Mouse (Mus musculus) MEL (cell line): Measurements from ENCODE around the gene Slc25a33.
"Not testable (repeated sequence)": the region's sequence is repeated elsewhere in the genome, so short reads cannot be mapped to it uniquely, and the experiment has no call there.

Source experiments
- CHD2 ChIP-seq: IDR thresholded peaks from 2 replicates; pipeline ENCODE4 v1.6.1; 2011; ENCODE audit warnings: low read length, improper control_type of control experiment
- CTCF ChIP-seq, 3 experiments: IDR thresholded peaks in 2 of 3; conservative IDR thresholded peaks in 1 of 3; 2 replicates each; pipeline ENCODE4 v1.5.1; 2011 to 2012; ENCODE audit warnings: low read length in 3 of 3, low read depth in 2 of 3, mild to moderate bottlenecking in 2 of 3, improper control_type of control experiment in 1 of 3, inconsistent platforms in 1 of 3, mixed read lengths in 1 of 3, moderate library complexity in 1 of 3; ENCODE audit not compliant: control insufficient read depth in 1 of 3, insufficient read depth in 1 of 3, poor library complexity in 1 of 3, severe bottlenecking in 1 of 3
- MAZ ChIP-seq: IDR thresholded peaks from 2 replicates; pipeline ENCODE4 v1.6.1; 2012; ENCODE audit warnings: low read depth, mild to moderate bottlenecking, inconsistent platforms, low read length, improper control_type of control experiment
- NELFE ChIP-seq: IDR thresholded peaks from 2 replicates; pipeline ENCODE4 v1.6.1; 2011; ENCODE audit warnings: low read depth, low read length, improper control_type of control experiment
- UBTF ChIP-seq: IDR thresholded peaks from 2 replicates; pipeline ENCODE4 v1.6.1; 2012; ENCODE audit warnings: low read depth, mild to moderate bottlenecking, inconsistent platforms, low read length, improper control_type of control experiment, moderate library complexity, borderline replicate concordance; ENCODE audit not compliant: insufficient read depth

DNA sequence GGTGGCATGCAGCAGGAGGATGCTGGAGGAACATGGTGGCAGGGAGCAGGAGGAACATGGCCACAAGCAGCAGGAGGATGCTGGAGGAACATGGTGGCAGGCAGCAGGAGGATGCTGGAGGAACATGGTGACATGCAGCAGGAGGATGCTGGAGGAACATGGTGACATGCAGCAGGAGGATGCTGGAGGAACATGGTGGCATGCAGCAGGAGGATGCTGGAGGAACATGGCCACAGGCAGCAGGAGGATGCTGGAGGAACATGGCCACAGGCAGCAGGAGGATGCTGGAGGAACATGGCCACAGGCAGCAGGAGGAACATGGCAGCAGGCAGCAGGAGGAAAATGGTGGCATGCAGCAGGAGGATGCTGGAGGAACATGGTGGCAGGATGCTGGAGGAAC, 36.3 kb upstream of the Slc25a33 start:
- TF ChIP-seq CHD2; NELFE; MAZ; UBTF; CTCF (IDR thresholded peaks at IDR 0.05 in 2 of 3, conservative IDR thresholded peaks at IDR 0.05 in 1 of 3; ENCODE audit: control insufficient read depth in 1 of 3, insufficient read depth in 1 of 3, low read depth in 2 of 3, low read length in 3 of 3, poor library complexity in 1 of 3, severe bottlenecking in 1 of 3): not testable (repeated sequence)
